Mouse (Mus musculus) E14TG2a.4 (cell line): ENCODE measurements around the gene Vstm2a.

ENCODE experiments used
- H3K27me3 ChIP-seq: 2 replicates; pipeline ENCODE4 v1.6.1; 2014; ENCODE audit warnings: low read length, control low read depth; ENCODE audit not compliant: insufficient read depth
- H3K36me3 ChIP-seq: 2 replicates; pipeline ENCODE4 v1.6.1; 2014; ENCODE audit warnings: low read length, control low read depth; ENCODE audit not compliant: insufficient read depth
- H3K4me1 ChIP-seq: replicated peaks from 2 replicates; pipeline ENCODE4 v1.6.1; 2014; ENCODE audit warnings: low read depth, low read length, control low read depth
- H3K4me3 ChIP-seq: replicated peaks from 2 replicates; pipeline ENCODE4 v1.5.1; 2014; ENCODE audit warnings: mild to moderate bottlenecking, low read length
- H3K9me3 ChIP-seq: 2 replicates; pipeline ENCODE4 v1.6.1; 2014; ENCODE audit warnings: low read length, control low read depth
- CTCF ChIP-seq: conservative IDR thresholded peaks from 2 replicates; pipeline ENCODE4 v1.5.1; 2014; ENCODE audit warnings: low read length
- NANOG ChIP-seq: IDR thresholded peaks from 2 replicates; pipeline ENCODE4 v1.6.1; 2014; ENCODE audit warnings: borderline replicate concordance, low read length, mixed read lengths
- POU5F1 ChIP-seq: IDR thresholded peaks from 2 replicates; pipeline ENCODE4 v1.6.1; 2014; ENCODE audit warnings: low read length, borderline replicate concordance

Gene Vstm2a

GRCm38 (mm10) chr11:16299492-16299891 lies 42.0 kb downstream of the Vstm2a start:
- Histone ChIP-seq H3K36me3 (no peaks in the 10 kb centered on the region), H3K27me3 (no peaks in the 10 kb centered on the region), H3K4me3 (no peak overlapping the region), H3K9me3 (no peaks in the 10 kb centered on the region), H3K4me1 (no peaks in the 10 kb centered on the region)
- TF ChIP-seq NANOG (no peak), CTCF (no peak), POU5F1 (no peak)

DNA sequence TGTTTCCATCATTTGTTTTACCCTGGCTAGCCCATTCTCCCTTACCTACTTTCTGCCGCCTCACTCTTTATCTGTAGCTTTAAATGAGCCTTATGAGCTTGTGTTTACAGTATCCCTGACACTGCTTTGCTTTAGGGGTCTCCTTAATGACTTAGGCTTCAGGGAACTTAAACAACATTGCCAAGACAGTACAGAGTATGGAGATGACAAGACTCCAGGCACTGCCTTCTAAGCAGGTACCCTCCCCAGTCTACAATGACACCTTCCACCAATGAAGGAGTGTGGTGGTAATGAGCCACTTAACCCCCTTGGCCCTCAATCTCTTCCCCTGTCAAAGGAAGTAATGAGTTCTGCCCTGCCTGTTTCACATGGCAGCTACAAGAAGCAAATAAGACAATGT lies 42.4 kb downstream of the Vstm2a start:
- no peaks in the 10 kb centered on the region for H3K4me1 ChIP-seq
- TF ChIP-seq NANOG: no peak
- no peak for TF ChIP-seq CTCF
- TF ChIP-seq POU5F1: no peak
- no peaks in the 10 kb centered on the region for H3K27me3 ChIP-seq
- H3K4me3 ChIP-seq: no peak overlapping the region
- H3K9me3 ChIP-seq: no peaks in the 10 kb centered on the region
- H3K36me3 ChIP-seq: no peaks in the 10 kb centered on the region

DNA sequence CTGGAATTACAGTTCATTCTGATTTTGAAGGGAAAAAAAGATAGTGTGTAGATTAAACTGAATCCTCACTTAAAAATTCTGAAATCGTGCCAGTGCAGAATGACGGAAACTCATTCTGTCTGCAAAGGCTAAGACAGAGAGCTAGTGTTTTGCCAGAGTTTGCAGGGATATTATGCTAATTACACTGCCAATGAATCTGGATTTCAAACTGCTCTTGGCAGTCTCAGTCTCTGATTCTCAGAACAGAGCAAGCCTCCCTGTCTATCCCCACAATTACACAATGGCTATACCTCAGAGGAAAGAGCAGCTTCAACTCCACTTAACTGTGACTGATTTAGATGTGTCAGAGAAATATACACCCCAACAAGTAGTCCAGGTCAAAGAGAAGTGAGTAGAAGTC lies 43.2 kb downstream of the Vstm2a start:
- Histone ChIP-seq H3K4me3 (no peak overlapping the region), H3K4me1 (no peaks in the 10 kb centered on the region), H3K36me3 (no peaks in the 10 kb centered on the region), H3K27me3 (no peaks in the 10 kb centered on the region), H3K9me3 (no peaks in the 10 kb centered on the region)
- TF ChIP-seq CTCF (no peak), NANOG (no peak), POU5F1 (no peak)

GRCm38 (mm10) chr11:16315097-16315496 lies 57.6 kb downstream of the Vstm2a start:
- Histone ChIP-seq H3K4me3 (no peak overlapping the region), H3K9me3 (no peaks in the 10 kb centered on the region), H3K4me1 (peaks cover 8% of the 10 kb centered on the region; the same call in 1 of the 2 replicates), H3K27me3 (no peaks in the 10 kb centered on the region), H3K36me3 (no peaks in the 10 kb centered on the region)
- TF ChIP-seq CTCF (no peak), NANOG (peak; percentile 70; the same call in 1 of the 2 replicates)

GRCm38 (mm10) chr11:16345179-16345578 lies 87.7 kb downstream of the Vstm2a start:
- H3K27me3 ChIP-seq: no peaks in the 10 kb centered on the region
- peaks cover 25% of the 10 kb centered on the region for H3K9me3 ChIP-seq
- H3K36me3 ChIP-seq: 0 out of 2 replicates have a peak, but pooled peaks cover 4% of the 10 kb centered on the region
- H3K4me3 ChIP-seq: no peak overlapping the region
- TF ChIP-seq CTCF: no peak
- peak; percentile 73 for TF ChIP-seq NANOG
- TF ChIP-seq POU5F1: peak; percentile 43; the same call in 1 of the 2 replicates
- peaks cover 24% of the 10 kb centered on the region for H3K4me1 ChIP-seq

GRCm38 (mm10) chr11:16345676-16346075 lies 88.2 kb downstream of the Vstm2a start:
- Histone ChIP-seq H3K4me1 (peaks cover 28% of the 10 kb centered on the region), H3K27me3 (no peaks in the 10 kb centered on the region), H3K9me3 (peaks cover 25% of the 10 kb centered on the region), H3K4me3 (no peak overlapping the region), H3K36me3 (0 out of 2 replicates have a peak, but pooled peaks cover 4% of the 10 kb centered on the region)
- no peak for TF ChIP-seq POU5F1
- no peak for TF ChIP-seq CTCF
- no peak; the same call in 1 of the 2 replicates for TF ChIP-seq NANOG

- Histone ChIP-seq H3K4me1 (peaks cover 6% of the 10 kb centered on the region), H3K36me3 (no peaks in the 10 kb centered on the region), H3K27me3 (no peaks in the 10 kb centered on the region), H3K9me3 (peaks cover 15% of the 10 kb centered on the region), H3K4me3 (no peak overlapping the region)
- TF ChIP-seq POU5F1 (no peak), NANOG (no peak), CTCF (no peak)
Measured at GRCm38 (mm10) chr11:16351915-16352314, 94.4 kb downstream of the Vstm2a start.

GRCm38 (mm10) chr11:16354356-16354755 lies 96.8 kb downstream of the Vstm2a start:
- Histone ChIP-seq H3K27me3 (no peaks in the 10 kb centered on the region), H3K9me3 (peaks cover 15% of the 10 kb centered on the region), H3K36me3 (no peaks in the 10 kb centered on the region), H3K4me1 (peaks cover 6% of the 10 kb centered on the region), H3K4me3 (no peak overlapping the region)
- TF ChIP-seq CTCF: no peak
- no peak for TF ChIP-seq NANOG
- no peak for TF ChIP-seq POU5F1
